Mouse (Mus musculus): ENCODE data around the gene Cherp. TPM values are rescaled to one million over a fixed set of nuclear protein-coding genes. Genes with fewer than 3 reads are reported as not detected.

The Cherp gene
- polyA plus RNA-seq, 2 experiments: 19.9 to 25.4 TPM

GRCm38 (mm10) chr8:72492622-72493081 lies 17.6 kb upstream of the Cherp start:
- Histone ChIP-seq H3K27me3 (ENCODE audit: control insufficient read depth, insufficient read depth, low read length) (no peaks in the 10 kb centered on the region), H3K9me3 (ENCODE audit: control insufficient read depth, low read length) (no peaks in the 10 kb centered on the region), H3K4me1 (replicated peaks; ENCODE audit: control insufficient read depth in 2 of 2, insufficient read depth in 2 of 2, low read length in 1 of 2) (peaks cover 9 to 17% of the 10 kb centered on the region in 2 experiments), H3K4me3 (ENCODE audit: insufficient read depth in 1 of 2, low read depth in 2 of 2, low read length in 2 of 2) (peak overlapping the region; percentile 90 to 94), H3K4me2 (ENCODE audit: low read depth) (peak overlapping the region; percentile 97), H3K27ac (peak overlapping the region; percentile 59), H3K36me3 (replicated peaks; ENCODE audit: control insufficient read depth, insufficient read depth, low read depth) (peaks cover 25% of the 10 kb centered on the region), H3K9ac (replicated peaks) (peak overlapping the region; percentile 89)
- under 1% methylated on average over 46 of the region's 56 CpGs for WGBS (ENCODE audit: insufficient replicate concordance)
- ATAC-seq (ENCODE audit: insufficient read depth): peak; percentile 98
- DNase-seq (ENCODE audit: low read depth in 3 of 3, low spot score in 3 of 3): peak; percentile 98 to 99 (median 98)
- no peak for TF ChIP-seq EP300 (IDR thresholded peaks at IDR 0.05; ENCODE audit: low read depth)
- TF ChIP-seq CTCF (IDR thresholded peaks at IDR 0.05; ENCODE audit: low read depth): no peak

- Histone ChIP-seq H3K9me3 (ENCODE audit: control insufficient read depth, low read length) (no peaks in the 10 kb centered on the region), H3K4me2 (ENCODE audit: low read depth) (peak within 1 kb of the TSS; percentile 97), H3K27me3 (ENCODE audit: control insufficient read depth, insufficient read depth, low read length) (no peaks in the 10 kb centered on the region), H3K27ac (peak within 1 kb of the TSS; percentile 72), H3K36me3 (replicated peaks; ENCODE audit: control insufficient read depth, insufficient read depth, low read depth) (peaks cover 25% of the 10 kb centered on the region), H3K4me1 (replicated peaks; ENCODE audit: control insufficient read depth in 2 of 2, insufficient read depth in 2 of 2, low read length in 1 of 2) (peaks cover 9 to 17% of the 10 kb centered on the region in 2 experiments), H3K4me3 (ENCODE audit: insufficient read depth in 1 of 2, low read depth in 2 of 2, low read length in 2 of 2) (peak within 1 kb of the TSS; percentile 90 to 94), H3K9ac (replicated peaks) (peak within 1 kb of the TSS; percentile 89)
- TF ChIP-seq CTCF (IDR thresholded peaks at IDR 0.05; ENCODE audit: low read depth) (0 out of 2 replicates have a peak, but pooled peaks have one; percentile 7), EP300 (IDR thresholded peaks at IDR 0.05; ENCODE audit: low read depth) (no peak)
- peak; percentile 47 for ATAC-seq (ENCODE audit: insufficient read depth)
- WGBS (ENCODE audit: insufficient replicate concordance): under 1% methylated on average over 87 of the region's 98 CpGs
- peak in 2 of 3 experiments; percentile 23 to 31 for DNase-seq (ENCODE audit: low read depth in 3 of 3, low spot score in 3 of 3)
Measured at GRCm38 (mm10) chr8:72491680-72492621, 16.9 kb upstream of the Cherp start, which contains the start of gene Slc35e1. TSS of gene Slc35e1 (minus strand) at chr8:72492614.

- Histone ChIP-seq H3K9me3 (ENCODE audit: control insufficient read depth, low read length) (no peaks in the 10 kb centered on the region), H3K27ac (no peak overlapping the region), H3K4me2 (ENCODE audit: low read depth) (peak overlapping the region; percentile 77), H3K36me3 (replicated peaks; ENCODE audit: control insufficient read depth, insufficient read depth, low read depth) (peaks cover 23% of the 10 kb centered on the region), H3K9ac (replicated peaks) (peak overlapping the region; percentile 41), H3K4me3 (ENCODE audit: insufficient read depth in 1 of 2, low read depth in 2 of 2, low read length in 2 of 2) (peak overlapping the region; percentile 14 to 90; a peak in 2 of 4 replicates), H3K27me3 (ENCODE audit: control insufficient read depth, insufficient read depth, low read length) (no peaks in the 10 kb centered on the region), H3K4me1 (replicated peaks; ENCODE audit: control insufficient read depth in 2 of 2, insufficient read depth in 2 of 2, low read length in 1 of 2) (peaks cover 9 to 17% of the 10 kb centered on the region in 2 experiments)
- no peak for TF ChIP-seq EP300 (IDR thresholded peaks at IDR 0.05; ENCODE audit: low read depth)
- no peak for TF ChIP-seq CTCF (IDR thresholded peaks at IDR 0.05; ENCODE audit: low read depth)
- DNase-seq (ENCODE audit: low read depth in 3 of 3, low spot score in 3 of 3) (no peak), ATAC-seq (ENCODE audit: insufficient read depth) (no peak)
- 72% methylated on average over 2 of the region's 2 CpGs for WGBS (ENCODE audit: insufficient replicate concordance)
Measured at GRCm38 (mm10) chr8:72491017-72491416, 16.0 kb upstream of the Cherp start.

- H3K4me3 ChIP-seq (ENCODE audit: insufficient read depth in 1 of 2, low read depth in 2 of 2, low read length in 2 of 2): no peak overlapping the region
Measured at GRCm38 (mm10) chr8:72487014-72487413, 12.0 kb upstream of the Cherp start.

More at GRCm38 (mm10) chr8:72487014-72487413, 12.0 kb upstream of the Cherp start:
- Histone ChIP-seq H3K27me3 (ENCODE audit: control insufficient read depth, insufficient read depth, low read length) (no peaks in the 10 kb centered on the region), H3K36me3 (replicated peaks; ENCODE audit: control insufficient read depth, insufficient read depth, low read depth) (peaks cover 37% of the 10 kb centered on the region), H3K4me2 (ENCODE audit: low read depth) (no peak overlapping the region), H3K4me1 (replicated peaks; ENCODE audit: control insufficient read depth in 2 of 2, insufficient read depth in 2 of 2, low read length in 1 of 2) (peaks cover 5 to 10% of the 10 kb centered on the region in 2 experiments; a peak in 3 of 4 replicates), H3K27ac (no peak overlapping the region), H3K9ac (replicated peaks) (no peak overlapping the region), H3K9me3 (ENCODE audit: control insufficient read depth, low read length) (no peaks in the 10 kb centered on the region)
- no peak for TF ChIP-seq CTCF (IDR thresholded peaks at IDR 0.05; ENCODE audit: low read depth)
- TF ChIP-seq EP300 (IDR thresholded peaks at IDR 0.05; ENCODE audit: low read depth): no peak
- DNase-seq (ENCODE audit: low read depth in 3 of 3, low spot score in 3 of 3) (no peak), ATAC-seq (ENCODE audit: insufficient read depth) (no peak)
